Mouse (Mus musculus): Measurements from ENCODE around the gene Umodl1. TPM values are rescaled to one million over a fixed set of nuclear protein-coding genes. Genes with fewer than 3 reads are reported as not detected.

The Umodl1 gene
- 0.09 and 0.10 TPM in 2 replicates for polyA plus RNA-seq (2015; fragmentation: Nextera tagmentation; extraction: Ambion mirVana)

DNA sequence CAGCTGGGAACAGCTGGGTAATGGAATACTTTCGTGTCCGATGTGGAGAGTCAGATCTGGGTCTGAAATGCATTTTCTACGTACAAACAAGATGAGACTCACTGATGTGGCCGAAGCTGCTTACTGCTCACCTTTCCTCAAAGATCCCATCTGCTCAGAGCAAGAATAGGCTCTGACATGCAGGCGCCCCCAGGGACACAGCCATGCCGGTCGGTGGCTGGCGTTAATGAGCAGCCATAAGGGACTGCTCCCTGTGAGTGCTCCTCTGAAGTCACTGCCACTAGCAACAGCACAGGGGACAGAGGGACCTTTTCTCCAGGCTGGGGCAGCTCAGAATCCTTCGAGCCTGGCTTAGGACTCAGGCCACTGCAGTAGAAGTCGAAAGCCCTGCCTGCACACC lies at the start of gene Umodl1:
TSS of gene Umodl1 (plus strand) at position 301 of the 400 bp plus-strand sequence.
- no peak within 1 kb of the TSS for H3K9ac ChIP-seq (ENCODE audit: low read depth, low read length)

GRCm38 (mm10) chr17:30907577-30907976 lies 46.9 kb upstream of the Umodl1 start:
- no peak overlapping the region for H3K27ac ChIP-seq (ENCODE audit: low read length)
- ATAC-seq: no peak
- H3K36me3 ChIP-seq (ENCODE audit: control insufficient read depth, insufficient read depth, low read length): no peaks in the 10 kb centered on the region
- no peak overlapping the region for H3K4me3 ChIP-seq (ENCODE audit: low read depth, low read length)
- H3K4me1 ChIP-seq (ENCODE audit: control insufficient read depth, insufficient read depth, low read length): no peaks in the 10 kb centered on the region
- H3K27me3 ChIP-seq (ENCODE audit: control insufficient read depth, insufficient read depth, low read depth, low read length): peaks cover 3% of the 10 kb centered on the region; the same call in 1 of the 2 replicates
- WGBS: 81% methylated on average over 4 of the region's 4 CpGs
- no peaks in the 10 kb centered on the region for H3K9me3 ChIP-seq (replicated peaks; ENCODE audit: control insufficient read depth, low read length, poor library complexity, severe bottlenecking)
- H3K9ac ChIP-seq (ENCODE audit: low read depth, low read length): no peak overlapping the region
- H3K4me2 ChIP-seq (ENCODE audit: low read length): no peak overlapping the region

More for the DNA sequence above, at the start of gene Umodl1:
- WGBS: 38% methylated on average over 10 of the region's 10 CpGs
- no peaks in the 10 kb centered on the region for H3K27me3 ChIP-seq (ENCODE audit: control insufficient read depth, insufficient read depth, low read depth, low read length)
- H3K4me1 ChIP-seq (ENCODE audit: control insufficient read depth, insufficient read depth, low read length): no peaks in the 10 kb centered on the region
- no peaks in the 10 kb centered on the region for H3K36me3 ChIP-seq (ENCODE audit: control insufficient read depth, insufficient read depth, low read length)
- ATAC-seq: no peak
- H3K9me3 ChIP-seq (replicated peaks; ENCODE audit: control insufficient read depth, low read length, poor library complexity, severe bottlenecking): no peaks in the 10 kb centered on the region
- no peak within 1 kb of the TSS for H3K27ac ChIP-seq (ENCODE audit: low read length)
- H3K4me3 ChIP-seq (ENCODE audit: low read depth, low read length): no peak within 1 kb of the TSS
- H3K4me2 ChIP-seq (ENCODE audit: low read length): no peak within 1 kb of the TSS

- no peaks in the 10 kb centered on the region for H3K9me3 ChIP-seq (replicated peaks; ENCODE audit: control insufficient read depth, low read length, poor library complexity, severe bottlenecking)
- no peaks in the 10 kb centered on the region for H3K36me3 ChIP-seq (ENCODE audit: control insufficient read depth, insufficient read depth, low read length)
- no peak for ATAC-seq
- H3K4me2 ChIP-seq (ENCODE audit: low read length): no peak overlapping the region
- 73% methylated on average over 27 of the region's 27 CpGs for WGBS
- no peaks in the 10 kb centered on the region for H3K4me1 ChIP-seq (ENCODE audit: control insufficient read depth, insufficient read depth, low read length)
- no peak overlapping the region for H3K9ac ChIP-seq (ENCODE audit: low read depth, low read length)
- no peak overlapping the region for H3K27ac ChIP-seq (ENCODE audit: low read length)
- no peak overlapping the region for H3K4me3 ChIP-seq (ENCODE audit: low read depth, low read length)
- no peaks in the 10 kb centered on the region for H3K27me3 ChIP-seq (ENCODE audit: control insufficient read depth, insufficient read depth, low read depth, low read length)
Observed at GRCm38 (mm10) chr17:30910866-30911731, 43.3 kb upstream of the Umodl1 start.

GRCm38 (mm10) chr17:30911732-30912088 lies 42.7 kb upstream of the Umodl1 start:
- no peak for ATAC-seq
- 48% methylated on average over 8 of the region's 8 CpGs for WGBS
- no peaks in the 10 kb centered on the region for H3K4me1 ChIP-seq (ENCODE audit: control insufficient read depth, insufficient read depth, low read length)

GRCm38 (mm10) chr17:30912536-30912935 lies 41.9 kb upstream of the Umodl1 start:
- H3K4me1 ChIP-seq (ENCODE audit: control insufficient read depth, insufficient read depth, low read length): no peaks in the 10 kb centered on the region
- no peaks in the 10 kb centered on the region for H3K36me3 ChIP-seq (ENCODE audit: control insufficient read depth, insufficient read depth, low read length)
- H3K9me3 ChIP-seq (replicated peaks; ENCODE audit: control insufficient read depth, low read length, poor library complexity, severe bottlenecking): no peaks in the 10 kb centered on the region
- H3K9ac ChIP-seq (ENCODE audit: low read depth, low read length): no peak overlapping the region
- no peak overlapping the region for H3K4me3 ChIP-seq (ENCODE audit: low read depth, low read length)
- no peaks in the 10 kb centered on the region for H3K27me3 ChIP-seq (ENCODE audit: control insufficient read depth, insufficient read depth, low read depth, low read length)
- WGBS: 75% methylated on average over 5 of the region's 5 CpGs
- no peak overlapping the region for H3K4me2 ChIP-seq (ENCODE audit: low read length)
- no peak for ATAC-seq
- no peak overlapping the region for H3K27ac ChIP-seq (ENCODE audit: low read length)

More at GRCm38 (mm10) chr17:30911732-30912088, 42.7 kb upstream of the Umodl1 start:
- H3K4me3 ChIP-seq (ENCODE audit: low read depth, low read length): no peak overlapping the region
- H3K4me2 ChIP-seq (ENCODE audit: low read length): no peak overlapping the region
- no peak overlapping the region for H3K27ac ChIP-seq (ENCODE audit: low read length)
- no peaks in the 10 kb centered on the region for H3K36me3 ChIP-seq (ENCODE audit: control insufficient read depth, insufficient read depth, low read length)
- no peak overlapping the region for H3K9ac ChIP-seq (ENCODE audit: low read depth, low read length)
- H3K27me3 ChIP-seq (ENCODE audit: control insufficient read depth, insufficient read depth, low read depth, low read length): no peaks in the 10 kb centered on the region
- no peaks in the 10 kb centered on the region for H3K9me3 ChIP-seq (replicated peaks; ENCODE audit: control insufficient read depth, low read length, poor library complexity, severe bottlenecking)

DNA sequence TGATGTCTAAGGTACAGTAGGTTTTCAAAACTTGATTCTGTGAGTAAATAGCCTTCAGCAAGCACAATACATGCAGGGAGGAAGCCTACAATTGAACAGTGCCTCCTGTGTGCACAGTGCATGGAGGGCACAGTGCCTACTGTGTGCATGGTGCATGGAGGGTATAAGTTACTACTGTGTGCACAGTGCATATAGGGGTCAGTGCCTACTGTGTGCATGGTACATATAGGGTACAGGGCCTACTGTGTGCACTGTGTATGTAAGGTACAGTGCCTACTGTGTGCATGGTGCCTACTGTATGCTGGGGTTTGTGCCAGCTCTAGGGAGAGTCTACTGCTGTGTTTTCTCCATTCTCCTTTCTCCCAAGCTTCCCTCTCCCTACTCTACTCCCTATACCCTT lies 40.2 kb upstream of the Umodl1 start:
- no peak overlapping the region for H3K9ac ChIP-seq (ENCODE audit: low read depth, low read length)
- H3K36me3 ChIP-seq (ENCODE audit: control insufficient read depth, insufficient read depth, low read length): no peaks in the 10 kb centered on the region
- no peak for ATAC-seq
- no peaks in the 10 kb centered on the region for H3K27me3 ChIP-seq (ENCODE audit: control insufficient read depth, insufficient read depth, low read depth, low read length)
- no peak overlapping the region for H3K4me3 ChIP-seq (ENCODE audit: low read depth, low read length)
- no peak overlapping the region for H3K4me2 ChIP-seq (ENCODE audit: low read length)
- H3K27ac ChIP-seq (ENCODE audit: low read length): no peak overlapping the region
- H3K4me1 ChIP-seq (ENCODE audit: control insufficient read depth, insufficient read depth, low read length): no peaks in the 10 kb centered on the region
- H3K9me3 ChIP-seq (replicated peaks; ENCODE audit: control insufficient read depth, low read length, poor library complexity, severe bottlenecking): no peaks in the 10 kb centered on the region

DNA sequence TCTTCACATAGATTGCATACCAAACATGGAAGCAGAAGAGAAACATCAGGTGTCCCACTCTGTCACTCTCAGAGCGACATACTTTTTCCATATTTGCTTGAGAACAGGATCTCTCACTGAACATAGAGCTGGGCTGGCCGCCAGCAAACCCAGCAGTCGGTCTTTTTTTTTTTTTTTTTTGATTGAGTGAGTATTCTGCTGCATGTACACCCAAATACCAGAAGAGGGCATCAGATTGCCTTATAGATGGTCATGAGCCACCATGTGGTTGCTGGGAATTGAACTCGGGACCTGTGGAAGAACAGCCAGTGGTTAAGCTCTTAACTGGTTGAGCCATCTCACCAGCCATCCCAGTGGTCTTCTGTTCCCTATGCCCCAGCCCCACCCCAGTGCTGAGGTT lies 30.9 kb upstream of the Umodl1 start:
- H3K4me3 ChIP-seq (ENCODE audit: low read depth, low read length): no peak overlapping the region
- H3K9me3 ChIP-seq (replicated peaks; ENCODE audit: control insufficient read depth, low read length, poor library complexity, severe bottlenecking): no peaks in the 10 kb centered on the region
- no peak overlapping the region for H3K27ac ChIP-seq (ENCODE audit: low read length)
- no peaks in the 10 kb centered on the region for H3K4me1 ChIP-seq (ENCODE audit: control insufficient read depth, insufficient read depth, low read length)
- 66% methylated on average over 4 of the region's 4 CpGs for WGBS
- H3K4me2 ChIP-seq (ENCODE audit: low read length): no peak overlapping the region
- no peak overlapping the region for H3K9ac ChIP-seq (ENCODE audit: low read depth, low read length)
- no peaks in the 10 kb centered on the region for H3K27me3 ChIP-seq (ENCODE audit: control insufficient read depth, insufficient read depth, low read depth, low read length)
- no peak for ATAC-seq
- H3K36me3 ChIP-seq (ENCODE audit: control insufficient read depth, insufficient read depth, low read length): no peaks in the 10 kb centered on the region

DNA sequence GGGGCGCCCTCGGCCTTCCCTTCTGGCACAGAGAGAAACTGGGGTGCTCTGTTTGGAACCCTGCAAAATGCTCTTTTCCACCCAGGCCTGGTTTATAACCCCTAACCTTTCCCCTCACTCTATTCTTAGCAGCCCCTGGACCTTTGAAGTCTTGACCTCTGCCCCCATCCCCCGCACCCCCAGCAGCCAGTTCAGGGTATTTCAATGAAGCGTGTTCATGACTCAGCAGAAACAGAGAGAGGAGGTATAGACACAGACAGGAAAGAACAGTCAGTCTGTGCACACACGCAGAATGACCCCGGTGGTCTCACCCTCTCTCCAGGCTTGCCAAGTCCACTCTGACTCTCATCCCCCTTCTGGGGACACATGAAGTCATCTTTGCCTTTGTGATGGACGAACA lies 23.6 kb upstream of the Umodl1 start:
- no peak overlapping the region for H3K4me2 ChIP-seq (ENCODE audit: low read length)
- no peaks in the 10 kb centered on the region for H3K9me3 ChIP-seq (replicated peaks; ENCODE audit: control insufficient read depth, low read length, poor library complexity, severe bottlenecking)
- H3K9ac ChIP-seq (ENCODE audit: low read depth, low read length): no peak overlapping the region
- H3K4me3 ChIP-seq (ENCODE audit: low read depth, low read length): no peak overlapping the region
- H3K27ac ChIP-seq (ENCODE audit: low read length): no peak overlapping the region
- H3K36me3 ChIP-seq (ENCODE audit: control insufficient read depth, insufficient read depth, low read length): no peaks in the 10 kb centered on the region
- WGBS: 83% methylated on average over 7 of the region's 7 CpGs
- no peak for ATAC-seq
- no peaks in the 10 kb centered on the region for H3K27me3 ChIP-seq (ENCODE audit: control insufficient read depth, insufficient read depth, low read depth, low read length)
- no peaks in the 10 kb centered on the region for H3K4me1 ChIP-seq (ENCODE audit: control insufficient read depth, insufficient read depth, low read length)

DNA sequence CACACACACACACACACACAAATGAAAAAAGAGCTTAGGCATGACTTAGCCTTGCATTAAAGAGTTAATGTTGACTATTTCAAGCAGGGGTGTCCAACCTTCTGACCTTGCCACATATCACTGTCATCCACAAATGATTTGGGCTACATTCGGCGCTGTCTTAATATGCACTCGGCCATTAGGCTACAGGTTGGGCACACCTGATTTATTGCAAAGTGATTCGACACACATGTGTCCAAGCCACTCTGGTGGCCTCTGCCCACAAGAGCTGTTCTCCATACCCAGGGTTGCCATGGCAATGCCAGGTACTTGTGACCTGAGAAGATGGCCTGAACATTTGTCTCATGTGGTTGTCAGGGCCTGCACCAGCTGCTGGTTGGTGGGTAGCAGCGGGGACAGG lies 21.6 kb upstream of the Umodl1 start:
- no peak overlapping the region for H3K27ac ChIP-seq (ENCODE audit: low read length)
- WGBS: 87% methylated on average over 5 of the region's 5 CpGs
- no peaks in the 10 kb centered on the region for H3K4me1 ChIP-seq (ENCODE audit: control insufficient read depth, insufficient read depth, low read length)
- H3K9ac ChIP-seq (ENCODE audit: low read depth, low read length): no peak overlapping the region
- no peak for ATAC-seq
- no peaks in the 10 kb centered on the region for H3K9me3 ChIP-seq (replicated peaks; ENCODE audit: control insufficient read depth, low read length, poor library complexity, severe bottlenecking)
- H3K27me3 ChIP-seq (ENCODE audit: control insufficient read depth, insufficient read depth, low read depth, low read length): no peaks in the 10 kb centered on the region
- H3K4me2 ChIP-seq (ENCODE audit: low read length): no peak overlapping the region
- no peak overlapping the region for H3K4me3 ChIP-seq (ENCODE audit: low read depth, low read length)
- H3K36me3 ChIP-seq (ENCODE audit: control insufficient read depth, insufficient read depth, low read length): no peaks in the 10 kb centered on the region
